Mouse (Mus musculus) heart, embryonic 11.5 days (tissue): ENCODE results near the gene Ifi35. TPM values are rescaled to one million over a fixed set of nuclear protein-coding genes. Genes with fewer than 3 reads are reported as not detected.
A peak's percentile ranks its signal among the peaks of the same experiment; 100 is the strongest.
"Not testable (repeated sequence)": the region's sequence is repeated elsewhere in the genome, so short reads cannot be mapped to it uniquely, and the experiment has no call there.

Experiments
- ATAC-seq: fragments of 200-750 bp; cut with Nextera tagmentation; replicated peaks from 2 replicates; pipeline ENCODE4 v1.8.0; 2017; ENCODE audit warnings: moderate library complexity; ENCODE audit not compliant: insufficient number of reproducible peaks, low FRiP score, low TSS enrichment
- H3K27ac ChIP-seq: fragments of 300-500 bp; sonication (generic); 2 replicates; pipeline ENCODE4 v1.5.1; 2014; ENCODE audit warnings: mild to moderate bottlenecking, low read depth, low read length
- H3K27me3 ChIP-seq: fragments of 300-500 bp; sonication (generic); 2 replicates; pipeline ENCODE4 v1.6.1; 2014; ENCODE audit warnings: mild to moderate bottlenecking, low read length, mixed read lengths; ENCODE audit not compliant: control insufficient read depth, insufficient read depth
- H3K36me3 ChIP-seq: fragments of 300-500 bp; sonication (generic); 2 replicates; pipeline ENCODE4 v1.6.1; 2014; ENCODE audit warnings: mild to moderate bottlenecking, low read length, moderate library complexity, mixed read lengths; ENCODE audit not compliant: control insufficient read depth, insufficient read depth
- H3K4me1 ChIP-seq: fragments of 300-500 bp; sonication (generic); 2 replicates; pipeline ENCODE4 v1.6.1; 2014; ENCODE audit warnings: low read length; ENCODE audit not compliant: control insufficient read depth, insufficient read depth
- H3K4me2 ChIP-seq: fragments of 300-500 bp; sonication (generic); 2 replicates; pipeline ENCODE4 v1.6.1; 2014; ENCODE audit warnings: mild to moderate bottlenecking, moderate library complexity
- H3K4me3 ChIP-seq: fragments of 300-500 bp; sonication (generic); 2 replicates; pipeline ENCODE4 v1.5.1; 2014; ENCODE audit warnings: low read depth, low read length
- H3K9ac ChIP-seq: fragments of 300-500 bp; sonication (generic); 2 replicates; pipeline ENCODE4 v1.6.1; 2014; ENCODE audit warnings: mild to moderate bottlenecking, low read depth, low read length, moderate library complexity
- H3K9me3 ChIP-seq: fragments of 300-500 bp; sonication (generic); replicated peaks from 2 replicates; pipeline ENCODE4 v1.6.1; 2016; ENCODE audit warnings: low read length; ENCODE audit not compliant: control insufficient read depth
- WGBS: fragments of 180-500 bp; shearing (Covaris S2); extraction: QIAGEN DNeasy Blood & Tissue Kit; methylation state at CpG from one replicate; pipeline ENCODE4 v1.1.7; 2014; ENCODE audit not compliant: insufficient replicate concordance; 5-methylcytosine and 5-hydroxymethylcytosine counted together
- polyA plus RNA-seq: library from polyadenylated mRNA; unstranded; fragments of >200 nt; fragmentation: Nextera tagmentation; extraction: Ambion mirVana; gene quantifications from 2 replicates; pipeline ENCODE4 v1.2.1, GENCODE M21; 2014

The Ifi35 gene
- polyA plus RNA-seq, 1 experiment from 2014 or later = 11.8 TPM

GRCm38 (mm10) chr11:101468731-101469130, 20.5 kb downstream of the Ifi35 start:
- 5% methylated on average over 13 of the region's 13 CpGs for WGBS
- Histone ChIP-seq H3K9ac (peak overlapping the region; percentile 83), H3K9me3 (no peaks in the 10 kb centered on the region), H3K4me2 (peak overlapping the region; percentile 98), H3K27me3 (no peaks in the 10 kb centered on the region), H3K36me3 (no peaks in the 10 kb centered on the region), H3K4me3 (peak overlapping the region; percentile 68), H3K4me1 (peaks cover 32% of the 10 kb centered on the region), H3K27ac (peak overlapping the region; percentile 57)
- ATAC-seq = no peak

- Histone ChIP-seq H3K4me2 (peak overlapping the region; percentile 98), H3K9ac (peak overlapping the region; percentile 83; the same call in 1 of the 2 replicates), H3K9me3 (no peaks in the 10 kb centered on the region), H3K4me1 (peaks cover 27% of the 10 kb centered on the region), H3K27me3 (no peaks in the 10 kb centered on the region), H3K4me3 (peak overlapping the region; percentile 68), H3K36me3 (no peaks in the 10 kb centered on the region), H3K27ac (no peak overlapping the region)
- ATAC-seq = no peak
- 61% methylated on average over 4 of the region's 4 CpGs for WGBS
Observed at GRCm38 (mm10) chr11:101469155-101469554, 20.9 kb downstream of the Ifi35 start.

- WGBS = 22% methylated on average over 7 of the region's 7 CpGs
- H3K27ac ChIP-seq = peak overlapping the region; percentile 2; the same call in 1 of the 2 replicates
- no peak overlapping the region for H3K4me3 ChIP-seq
- no peaks in the 10 kb centered on the region for H3K27me3 ChIP-seq
- ATAC-seq = no peak
- no peaks in the 10 kb centered on the region for H3K36me3 ChIP-seq
- H3K9me3 ChIP-seq = no peaks in the 10 kb centered on the region
- peak overlapping the region; percentile 29; the same call in 1 of the 2 replicates for H3K4me2 ChIP-seq
- peaks cover 24% of the 10 kb centered on the region for H3K4me1 ChIP-seq
- peak overlapping the region; percentile 46; the same call in 1 of the 2 replicates for H3K9ac ChIP-seq
Observed at GRCm38 (mm10) chr11:101470206-101470605, 22.0 kb downstream of the Ifi35 start.

- 46% methylated on average over 3 of the region's 3 CpGs for WGBS
- H3K9me3 ChIP-seq = no peaks in the 10 kb centered on the region
- no peak overlapping the region for H3K4me2 ChIP-seq
- no peak overlapping the region for H3K9ac ChIP-seq
- H3K4me3 ChIP-seq = no peak overlapping the region
- no peaks in the 10 kb centered on the region for H3K36me3 ChIP-seq
- H3K4me1 ChIP-seq = peaks cover 24% of the 10 kb centered on the region
- H3K27me3 ChIP-seq = no peaks in the 10 kb centered on the region
- H3K27ac ChIP-seq = no peak overlapping the region
- ATAC-seq = no peak
Observed at GRCm38 (mm10) chr11:101471926-101472325, 23.7 kb downstream of the Ifi35 start.

- no peak overlapping the region for H3K4me2 ChIP-seq
- H3K4me1 ChIP-seq = peaks cover 24% of the 10 kb centered on the region
- no peak overlapping the region for H3K4me3 ChIP-seq
- H3K27ac ChIP-seq = no peak overlapping the region
- no peak overlapping the region for H3K9ac ChIP-seq
- H3K9me3 ChIP-seq = no peaks in the 10 kb centered on the region
- no peak for ATAC-seq
- WGBS = 44% methylated on average over 7 of the region's 7 CpGs
- H3K36me3 ChIP-seq = no peaks in the 10 kb centered on the region
- H3K27me3 ChIP-seq = no peaks in the 10 kb centered on the region
Observed at GRCm38 (mm10) chr11:101472336-101472735, 24.1 kb downstream of the Ifi35 start.

- H3K4me1 ChIP-seq = peaks cover 24% of the 10 kb centered on the region
- not testable (repeated sequence) for H3K36me3 ChIP-seq, H3K4me2 ChIP-seq, H3K27me3 ChIP-seq, H3K4me3 ChIP-seq, H3K9ac ChIP-seq, H3K27ac ChIP-seq, H3K9me3 ChIP-seq, ATAC-seq
- WGBS = 75% methylated on average over 1 of the region's 1 CpGs
Observed at GRCm38 (mm10) chr11:101473686-101474085, 25.5 kb downstream of the Ifi35 start.

GRCm38 (mm10) chr11:101474298-101474697, 26.1 kb downstream of the Ifi35 start:
- no peaks in the 10 kb centered on the region for H3K36me3 ChIP-seq
- no peak for ATAC-seq
- no peaks in the 10 kb centered on the region for H3K9me3 ChIP-seq
- H3K4me1 ChIP-seq = peaks cover 24% of the 10 kb centered on the region
- H3K9ac ChIP-seq = no peak overlapping the region
- no peak overlapping the region for H3K27ac ChIP-seq
- no peak overlapping the region for H3K4me2 ChIP-seq
- no peak overlapping the region for H3K4me3 ChIP-seq
- no peaks in the 10 kb centered on the region for H3K27me3 ChIP-seq
- 64% methylated on average over 5 of the region's 5 CpGs for WGBS

- not testable (repeated sequence) for ATAC-seq, H3K36me3 ChIP-seq
Observed at GRCm38 (mm10) chr11:101476361-101476760, 28.2 kb downstream of the Ifi35 start.

GRCm38 (mm10) chr11:101477194-101477551, 29.0 kb downstream of the Ifi35 start:
- H3K27me3 ChIP-seq = no peaks in the 10 kb centered on the region
- H3K9ac ChIP-seq = no peak overlapping the region
- no peak for ATAC-seq
- H3K4me1 ChIP-seq = peaks cover 34% of the 10 kb centered on the region
- H3K4me2 ChIP-seq = no peak overlapping the region
- H3K9me3 ChIP-seq = no peaks in the 10 kb centered on the region
- no peaks in the 10 kb centered on the region for H3K36me3 ChIP-seq
- H3K4me3 ChIP-seq = no peak overlapping the region
- H3K27ac ChIP-seq = no peak overlapping the region
- 58% methylated on average over 4 of the region's 4 CpGs for WGBS

More at GRCm38 (mm10) chr11:101476361-101476760, 28.2 kb downstream of the Ifi35 start:
- not testable (repeated sequence) for H3K4me2 ChIP-seq, H3K9ac ChIP-seq, H3K27ac ChIP-seq, H3K9me3 ChIP-seq, H3K27me3 ChIP-seq, H3K4me3 ChIP-seq
- peaks cover 36% of the 10 kb centered on the region for H3K4me1 ChIP-seq
- 81% methylated on average over 4 of the region's 4 CpGs for WGBS
